Mouse (Mus musculus) right cerebral cortex, postnatal 10 days (tissue): ENCODE measurements at regions not wholly inside any gene's neighbourhood (a gene's known extent, or its start where the extent isn't known, plus 50 kb on each side); places are given as distances from the start of the nearest gene placed in this dataset.

Source experiments
- DNase-seq, 2 experiments: peaks; one replicate each; pipeline ENCODE4 v3.0.0; 2021; ENCODE audit warnings: low spot score in 2 of 2

GRCm38 (mm10) chr9:23535872-23536271 is 313.0 kb downstream of the Bmper start:
- no peak for DNase-seq

- DNase-seq = no peak
These were observed 315.2 kb downstream of the Bmper start for GRCm38 (mm10) chr9:23538051-23538450.

GRCm38 (mm10) chr9:23551692-23552091 is 328.8 kb downstream of the Bmper start:
- no peak for DNase-seq

- no peak for DNase-seq
These were observed 330.9 kb downstream of the Bmper start for GRCm38 (mm10) chr9:23553766-23554165.

- peak; percentile 24 to 35 for DNase-seq
These were observed 334.7 kb downstream of the Bmper start for GRCm38 (mm10) chr9:23557601-23558000.

- DNase-seq = no peak
These were observed 339.0 kb downstream of the Bmper start for GRCm38 (mm10) chr9:23561924-23562323.

- no peak for DNase-seq
These were observed 344.2 kb downstream of the Bmper start for GRCm38 (mm10) chr9:23567081-23567480.

- peak; percentile 29 to 36 for DNase-seq
These were observed 347.3 kb downstream of the Bmper start for GRCm38 (mm10) chr9:23570150-23570549.

- DNase-seq = peak in 1 of 2 experiments; percentile 30
These were observed 353.4 kb downstream of the Bmper start for GRCm38 (mm10) chr9:23576314-23576713.

GRCm38 (mm10) chr9:23580155-23580554 is 357.3 kb downstream of the Bmper start:
- DNase-seq = peak; percentile 45 to 47

GRCm38 (mm10) chr9:23581039-23581606 is 358.2 kb downstream of the Bmper start:
- peak; percentile 91 to 92 for DNase-seq

GRCm38 (mm10) chr9:23584561-23584960 is 361.7 kb downstream of the Bmper start:
- DNase-seq = no peak

GRCm38 (mm10) chr9:23589024-23589423 is 366.1 kb downstream of the Bmper start:
- no peak for DNase-seq

GRCm38 (mm10) chr9:23591906-23592305 is 369.0 kb downstream of the Bmper start:
- no peak for DNase-seq

- no peak for DNase-seq
These were observed 377.7 kb downstream of the Bmper start for GRCm38 (mm10) chr9:23600623-23601022.
